Mouse (Mus musculus) forebrain, postnatal 0 days (tissue): ENCODE results near the gene Jdp2. TPM values are rescaled to one million over a fixed set of nuclear protein-coding genes. Genes with fewer than 3 reads are reported as not detected.

Experiments used
- ATAC-seq: fragments of 200-750 bp; cut with Nextera tagmentation; 2 replicates; pipeline ENCODE4 v1.8.0; 2017; ENCODE audit warnings: mild to moderate bottlenecking, moderate library complexity
- DNase-seq: peaks from one replicate; pipeline ENCODE4 v3.0.0-alpha.2; 2015
- H3K27ac ChIP-seq: fragments of 300-500 bp; sonication (generic); 2 replicates; pipeline ENCODE4 v1.5.1; 2014; ENCODE audit warnings: low read depth, mild to moderate bottlenecking, antibody characterized with exemption, low read length, moderate library complexity, mixed read lengths
- H3K27me3 ChIP-seq: fragments of 300-500 bp; sonication (generic); 2 replicates; pipeline ENCODE4 v1.6.1; 2014; ENCODE audit warnings: mild to moderate bottlenecking, low read length, mixed read lengths; ENCODE audit not compliant: insufficient read depth
- H3K36me3 ChIP-seq: fragments of 300-500 bp; sonication (generic); 2 replicates; pipeline ENCODE4 v1.6.1; 2014; ENCODE audit warnings: mild to moderate bottlenecking, moderate library complexity; ENCODE audit not compliant: insufficient read depth
- H3K4me1 ChIP-seq: fragments of 300-500 bp; sonication (generic); 2 replicates; pipeline ENCODE4 v1.6.1; 2014; ENCODE audit warnings: antibody characterized with exemption; ENCODE audit not compliant: insufficient read depth
- H3K4me2 ChIP-seq: fragments of 300-500 bp; sonication (generic); 2 replicates; pipeline ENCODE4 v1.6.1; 2014; ENCODE audit warnings: low read depth, mild to moderate bottlenecking, moderate library complexity
- H3K4me3 ChIP-seq: fragments of 300-500 bp; sonication (generic); 2 replicates; pipeline ENCODE4 v1.5.1; 2014; ENCODE audit warnings: low read depth, low read length, mixed read lengths
- H3K9ac ChIP-seq: fragments of 300-500 bp; sonication (generic); 2 replicates; pipeline ENCODE4 v1.6.1; 2014; ENCODE audit warnings: mild to moderate bottlenecking
- H3K9me3 ChIP-seq: fragments of 300-500 bp; sonication (generic); 2 replicates; pipeline ENCODE4 v1.6.1; 2016; ENCODE audit warnings: low read length
- CTCF ChIP-seq: sonication (generic); IDR thresholded peaks from 2 replicates; pipeline ENCODE4 v1.5.1; 2016; ENCODE audit warnings: antibody characterized with exemption, control low read depth, low read depth
- WGBS: fragments of 180-500 bp; shearing (Covaris S2); extraction: QIAGEN DNeasy Blood & Tissue Kit; methylation state at CpG from one replicate; pipeline ENCODE4 v1.1.7; 2014; 5-methylcytosine and 5-hydroxymethylcytosine counted together
- polyA plus RNA-seq: library from polyadenylated mRNA; unstranded; fragments of >200 nt; fragmentation: Nextera tagmentation; extraction: Ambion mirVana; gene quantifications from 2 replicates; pipeline ENCODE4 v1.2.1, GENCODE M21; 2015
- total RNA-seq: library from RNA; depleted of rRNA; stranded (reverse); fragments of >200 nt; gene quantifications from 2 replicates; pipeline ENCODE4 v1.2.3, GENCODE M21; 2014

Gene Jdp2
- total and polyA plus RNA-seq, 2 experiments from 2014 or later: 0.24 to 10.4 TPM

DNA sequence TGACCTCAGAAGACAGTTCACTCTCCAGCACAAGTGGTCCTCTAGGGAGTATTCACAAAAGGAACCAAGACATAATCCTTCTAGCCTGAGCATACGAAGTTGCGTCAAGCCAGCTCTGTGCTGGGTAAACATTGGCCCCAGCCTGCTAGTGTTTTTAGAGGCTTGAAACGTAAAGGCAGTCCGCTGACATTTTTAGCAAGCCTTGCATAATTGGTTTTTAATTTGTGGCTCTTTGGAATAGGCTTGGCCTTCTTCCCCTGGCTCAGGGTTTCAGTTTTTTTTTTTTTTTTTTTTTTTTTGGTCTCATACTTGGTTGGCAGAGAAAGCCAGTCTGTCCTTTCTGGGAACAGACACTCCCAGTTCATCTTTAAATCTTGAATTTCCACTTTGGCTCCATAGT lies 15.3 kb downstream of the Jdp2 start:
- H3K4me1 ChIP-seq: 0 out of 2 replicates have a peak, but pooled peaks cover under 1% of the 10 kb centered on the region
- ATAC-seq (peak; percentile 71; the same call in 1 of the 2 replicates), DNase-seq (peak; percentile 52)
- H3K9ac ChIP-seq: no peak overlapping the region
- no peaks in the 10 kb centered on the region for H3K27me3 ChIP-seq
- no peak overlapping the region for H3K27ac ChIP-seq
- no peak overlapping the region for H3K4me2 ChIP-seq
- WGBS: 24% methylated on average over 4 of the region's 4 CpGs
- H3K36me3 ChIP-seq: peaks cover 10% of the 10 kb centered on the region
- no peak for TF ChIP-seq CTCF
- H3K4me3 ChIP-seq: no peak overlapping the region
- no peaks in the 10 kb centered on the region for H3K9me3 ChIP-seq

- Histone ChIP-seq H3K36me3 (peaks cover 3% of the 10 kb centered on the region; the same call in 1 of the 2 replicates), H3K27me3 (no peaks in the 10 kb centered on the region), H3K4me3 (no peak overlapping the region), H3K4me2 (no peak overlapping the region), H3K9me3 (no peaks in the 10 kb centered on the region), H3K27ac (no peak overlapping the region), H3K4me1 (peaks cover 12% of the 10 kb centered on the region; the same call in 1 of the 2 replicates), H3K9ac (no peak overlapping the region)
- TF ChIP-seq CTCF: no peak
- ATAC-seq (no peak), DNase-seq (no peak)
- WGBS: 87% methylated on average over 8 of the region's 8 CpGs
Measured at GRCm38 (mm10) chr12:85615486-85615885, 16.7 kb downstream of the Jdp2 start.

GRCm38 (mm10) chr12:85617885-85618284 lies 19.1 kb downstream of the Jdp2 start:
- DNase-seq (no peak), ATAC-seq (no peak)
- Histone ChIP-seq H3K4me2 (no peak overlapping the region), H3K9ac (no peak overlapping the region), H3K27me3 (no peaks in the 10 kb centered on the region), H3K4me1 (peaks cover 17% of the 10 kb centered on the region; the same call in 1 of the 2 replicates), H3K36me3 (peaks cover 3% of the 10 kb centered on the region; the same call in 1 of the 2 replicates), H3K27ac (no peak overlapping the region), H3K9me3 (no peaks in the 10 kb centered on the region), H3K4me3 (no peak overlapping the region)
- 88% methylated on average over 9 of the region's 9 CpGs for WGBS
- TF ChIP-seq CTCF: no peak

GRCm38 (mm10) chr12:85618430-85618829 lies 19.6 kb downstream of the Jdp2 start:
- no peak overlapping the region for H3K27ac ChIP-seq
- ATAC-seq (no peak), DNase-seq (no peak)
- no peaks in the 10 kb centered on the region for H3K9me3 ChIP-seq
- no peak overlapping the region for H3K9ac ChIP-seq
- H3K27me3 ChIP-seq: no peaks in the 10 kb centered on the region
- peaks cover 17% of the 10 kb centered on the region; the same call in 1 of the 2 replicates for H3K4me1 ChIP-seq
- H3K36me3 ChIP-seq: peaks cover 3% of the 10 kb centered on the region; the same call in 1 of the 2 replicates
- no peak overlapping the region for H3K4me2 ChIP-seq
- WGBS: 81% methylated on average over 5 of the region's 5 CpGs
- no peak overlapping the region for H3K4me3 ChIP-seq
- TF ChIP-seq CTCF: no peak

DNA sequence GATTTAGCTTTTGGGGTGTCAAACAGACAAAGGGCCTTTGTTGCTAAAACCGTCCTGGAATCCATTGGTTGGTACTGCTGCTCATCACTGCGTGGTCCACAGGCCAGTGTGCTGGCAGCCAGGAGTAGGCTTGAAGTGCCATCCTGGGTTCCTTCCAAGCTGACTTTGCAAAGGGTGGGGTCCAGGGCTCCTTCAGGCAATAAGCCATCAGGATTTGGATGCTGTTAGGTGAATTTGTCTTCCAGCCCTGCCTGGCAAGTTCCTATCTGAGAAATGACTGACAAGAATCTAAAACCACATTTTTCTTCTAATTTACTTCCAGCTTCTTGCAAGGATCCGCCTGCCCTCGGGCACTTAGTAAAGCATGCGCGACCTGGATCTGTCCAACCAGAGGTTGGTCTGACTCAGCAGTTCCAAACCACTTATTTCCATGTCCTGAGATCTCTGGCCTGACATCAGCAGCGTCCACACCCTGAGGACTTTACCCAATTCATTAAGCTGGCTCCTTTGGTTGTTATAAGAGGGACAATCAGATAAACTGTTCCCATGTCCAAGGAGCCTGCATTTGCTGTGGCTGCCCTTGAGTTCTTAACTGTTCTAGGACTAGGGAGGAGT lies 20.6 kb downstream of the Jdp2 start:
- H3K27ac ChIP-seq: no peak overlapping the region; the same call in none of the 2 replicates
- no peak for DNase-seq
- no peak for ATAC-seq

GRCm38 (mm10) chr12:85619898-85620443 lies 21.1 kb downstream of the Jdp2 start:
- DNase-seq (no peak), ATAC-seq (no peak)
- Histone ChIP-seq H3K4me1 (peaks cover 17% of the 10 kb centered on the region; the same call in 1 of the 2 replicates), H3K9me3 (no peaks in the 10 kb centered on the region), H3K27me3 (no peaks in the 10 kb centered on the region), H3K27ac (peak overlapping the region; percentile 35), H3K9ac (no peak overlapping the region), H3K4me3 (no peak overlapping the region), H3K4me2 (no peak overlapping the region), H3K36me3 (peaks cover 7% of the 10 kb centered on the region)
- TF ChIP-seq CTCF: no peak
- WGBS: 21% methylated on average over 11 of the region's 11 CpGs

More for the DNA sequence above, 20.6 kb downstream of the Jdp2 start:
- H3K27me3 ChIP-seq: no peaks in the 10 kb centered on the region
- TF ChIP-seq CTCF: no peak
- peaks cover 3% of the 10 kb centered on the region for H3K36me3 ChIP-seq
- WGBS: 59% methylated on average over 7 of the region's 7 CpGs
- H3K4me2 ChIP-seq: no peak overlapping the region
- no peak overlapping the region for H3K4me3 ChIP-seq
- H3K9me3 ChIP-seq: no peaks in the 10 kb centered on the region
- H3K9ac ChIP-seq: no peak overlapping the region
- peaks cover 17% of the 10 kb centered on the region; the same call in 1 of the 2 replicates for H3K4me1 ChIP-seq

- H3K4me2 ChIP-seq: no peak overlapping the region
- WGBS: 44% methylated on average over 6 of the region's 6 CpGs
- DNase-seq (no peak), ATAC-seq (no peak)
- no peaks in the 10 kb centered on the region for H3K27me3 ChIP-seq
- H3K9ac ChIP-seq: no peak overlapping the region
- H3K27ac ChIP-seq: no peak overlapping the region
- no peak for TF ChIP-seq CTCF
- no peak overlapping the region for H3K4me3 ChIP-seq
- peaks cover 7% of the 10 kb centered on the region for H3K36me3 ChIP-seq
- peaks cover 17% of the 10 kb centered on the region; the same call in 1 of the 2 replicates for H3K4me1 ChIP-seq
- H3K9me3 ChIP-seq: no peaks in the 10 kb centered on the region
Measured at GRCm38 (mm10) chr12:85621027-85621426, 22.2 kb downstream of the Jdp2 start.
